Mouse (Mus musculus) hindbrain, postnatal 0 days (tissue): Measurements from ENCODE around the gene Ppil6. TPM values are rescaled to one million over a fixed set of nuclear protein-coding genes. Genes with fewer than 3 reads are reported as not detected.

Experiments used
- ATAC-seq: fragments of 200-750 bp; cut with Nextera tagmentation; 2 replicates; pipeline ENCODE4 v1.8.0; 2017; ENCODE audit warnings: mild to moderate bottlenecking, moderate TSS enrichment, moderate library complexity
- DNase-seq: peaks from one replicate; pipeline ENCODE4 v3.0.0-alpha.2; 2015; ENCODE audit warnings: low spot score
- H3K27ac ChIP-seq: fragments of 300-500 bp; sonication (generic); 2 replicates; pipeline ENCODE4 v1.5.1; 2014; ENCODE audit warnings: mild to moderate bottlenecking
- H3K27me3 ChIP-seq: fragments of 300-500 bp; sonication (generic); 2 replicates; pipeline ENCODE4 v1.6.1; 2014; ENCODE audit warnings: low read length, mixed read lengths; ENCODE audit not compliant: insufficient read depth
- H3K36me3 ChIP-seq: fragments of 300-500 bp; sonication (generic); 2 replicates; pipeline ENCODE4 v1.6.1; 2014; ENCODE audit warnings: low read length, mixed read lengths; ENCODE audit not compliant: insufficient read depth
- H3K4me1 ChIP-seq: fragments of 300-500 bp; sonication (generic); 2 replicates; pipeline ENCODE4 v1.6.1; 2014; ENCODE audit warnings: antibody characterized with exemption, low read length, mixed read lengths; ENCODE audit not compliant: insufficient read depth
- H3K4me2 ChIP-seq: fragments of 300-500 bp; sonication (generic); 2 replicates; pipeline ENCODE4 v1.6.1; 2014; ENCODE audit warnings: low read depth, mild to moderate bottlenecking, low read length, moderate library complexity, mixed read lengths
- H3K4me3 ChIP-seq: fragments of 300-500 bp; sonication (generic); 2 replicates; pipeline ENCODE4 v1.5.1; 2014; ENCODE audit warnings: low read length
- H3K9ac ChIP-seq: fragments of 300-500 bp; sonication (generic); replicated peaks from 2 replicates; pipeline ENCODE4 v1.6.1; 2014; ENCODE audit warnings: mild to moderate bottlenecking, low read length, moderate library complexity, mixed read lengths
- H3K9me3 ChIP-seq: fragments of 300-500 bp; sonication (generic); 2 replicates; pipeline ENCODE4 v1.6.1; 2016; ENCODE audit warnings: low read length, mixed read lengths
- CTCF ChIP-seq: IDR thresholded peaks from 2 replicates; pipeline ENCODE4 v1.5.1; 2016; ENCODE audit warnings: antibody characterized with exemption, control low read depth, low read depth
- WGBS: fragments of 180-500 bp; shearing (Covaris S2); extraction: QIAGEN DNeasy Blood & Tissue Kit; methylation state at CpG from one replicate; pipeline ENCODE4 v1.1.7; 2014; 5-methylcytosine and 5-hydroxymethylcytosine counted together
- polyA plus RNA-seq: library from polyadenylated mRNA; unstranded; fragments of >200 nt; fragmentation: Nextera tagmentation; extraction: Ambion mirVana; gene quantifications from 2 replicates; pipeline ENCODE4 v1.2.1, GENCODE M21; 2015
- total RNA-seq: library from RNA; depleted of rRNA; stranded (reverse); fragments of >200 nt; gene quantifications from 2 replicates; pipeline ENCODE4 v1.2.3, GENCODE M21; 2014; rRNA removed

Ppil6 gene
- total and polyA plus RNA-seq, 2 experiments from 2014 or later, result 1.8 to 6.5 TPM

GRCm38 (mm10) chr10:41550711-41551110 lies 60.5 kb downstream of the Ppil6 start:
- DNase-seq (no peak), ATAC-seq (no peak)
- Histone ChIP-seq H3K9ac (no peak overlapping the region), H3K4me2 (no peak overlapping the region), H3K36me3 (no peaks in the 10 kb centered on the region), H3K9me3 (0 out of 2 replicates have a peak, but pooled peaks cover 4% of the 10 kb centered on the region), H3K27me3 (no peaks in the 10 kb centered on the region), H3K4me1 (no peaks in the 10 kb centered on the region), H3K27ac (no peak overlapping the region), H3K4me3 (no peak overlapping the region)
- TF ChIP-seq CTCF, result no peak
- WGBS, result 86% methylated on average over 7 of the region's 7 CpGs

GRCm38 (mm10) chr10:41552319-41552718 lies 62.1 kb downstream of the Ppil6 start:
- WGBS, result 32% methylated on average over 3 of the region's 3 CpGs
- ATAC-seq, result no peak
- no peak for DNase-seq
- Histone ChIP-seq H3K4me2 (no peak overlapping the region), H3K27ac (no peak overlapping the region), H3K4me1 (no peaks in the 10 kb centered on the region), H3K9ac (no peak overlapping the region), H3K9me3 (0 out of 2 replicates have a peak, but pooled peaks cover 4% of the 10 kb centered on the region), H3K27me3 (no peaks in the 10 kb centered on the region), H3K36me3 (no peaks in the 10 kb centered on the region), H3K4me3 (no peak overlapping the region)
- TF ChIP-seq CTCF, result no peak

DNA sequence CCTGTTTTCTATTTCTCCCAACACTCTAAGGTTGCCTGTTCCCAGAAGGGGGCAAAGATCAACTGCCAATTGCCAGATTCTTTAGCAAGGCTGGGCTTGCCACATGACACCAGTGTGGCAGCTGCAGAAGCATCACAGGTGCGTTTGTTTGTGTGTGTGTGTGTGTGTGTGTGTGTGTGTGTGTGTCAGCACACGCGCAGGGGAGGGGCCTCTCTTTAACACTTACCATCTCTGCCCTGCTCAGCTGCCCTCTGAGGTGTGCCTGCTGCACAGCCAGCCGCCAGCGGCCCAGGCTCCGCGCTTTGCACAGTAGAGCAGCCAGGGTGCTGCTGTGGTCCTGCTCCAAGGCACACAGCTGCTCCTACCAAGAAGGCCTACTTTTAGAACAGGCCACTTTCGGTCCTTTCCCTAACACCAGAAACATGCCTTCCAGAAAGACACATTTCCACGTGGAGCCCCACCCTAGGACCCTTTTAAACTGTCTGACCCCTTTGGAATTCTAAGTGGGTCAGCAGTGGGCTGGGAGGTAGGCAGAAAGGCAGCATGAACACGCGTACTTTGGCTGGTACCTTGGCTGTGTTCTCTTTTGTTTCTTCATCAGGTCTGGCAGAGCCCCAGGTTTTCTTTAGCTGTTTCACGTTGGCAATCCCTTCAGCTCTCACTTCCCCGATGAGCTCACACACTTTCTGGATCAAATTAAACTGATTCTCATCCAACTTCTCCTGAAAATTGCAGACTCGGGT lies 62.8 kb downstream of the Ppil6 start:
- DNase-seq, result peak; percentile 28
- Histone ChIP-seq H3K9ac (no peak overlapping the region), H3K27me3 (no peaks in the 10 kb centered on the region), H3K27ac (peak overlapping the region; percentile 32; the same call in 1 of the 2 replicates), H3K9me3 (0 out of 2 replicates have a peak, but pooled peaks cover 4% of the 10 kb centered on the region), H3K4me1 (no peaks in the 10 kb centered on the region), H3K4me2 (no peak overlapping the region), H3K4me3 (no peak overlapping the region), H3K36me3 (no peaks in the 10 kb centered on the region)
- WGBS, result 34% methylated on average over 14 of the region's 14 CpGs
- peak; percentile 68 for ATAC-seq
- TF ChIP-seq CTCF, result no peak

GRCm38 (mm10) chr10:41553711-41554110 lies 63.5 kb downstream of the Ppil6 start:
- Histone ChIP-seq H3K27ac (no peak overlapping the region), H3K36me3 (no peaks in the 10 kb centered on the region), H3K4me3 (no peak overlapping the region), H3K4me2 (no peak overlapping the region), H3K9ac (no peak overlapping the region), H3K9me3 (0 out of 2 replicates have a peak, but pooled peaks cover 4% of the 10 kb centered on the region), H3K4me1 (no peaks in the 10 kb centered on the region), H3K27me3 (no peaks in the 10 kb centered on the region)
- ATAC-seq, result 0 out of 2 replicates have a peak, but pooled peaks have one; percentile 43
- DNase-seq, result no peak
- no peak for TF ChIP-seq CTCF
- WGBS, result 64% methylated on average over 4 of the region's 4 CpGs

DNA sequence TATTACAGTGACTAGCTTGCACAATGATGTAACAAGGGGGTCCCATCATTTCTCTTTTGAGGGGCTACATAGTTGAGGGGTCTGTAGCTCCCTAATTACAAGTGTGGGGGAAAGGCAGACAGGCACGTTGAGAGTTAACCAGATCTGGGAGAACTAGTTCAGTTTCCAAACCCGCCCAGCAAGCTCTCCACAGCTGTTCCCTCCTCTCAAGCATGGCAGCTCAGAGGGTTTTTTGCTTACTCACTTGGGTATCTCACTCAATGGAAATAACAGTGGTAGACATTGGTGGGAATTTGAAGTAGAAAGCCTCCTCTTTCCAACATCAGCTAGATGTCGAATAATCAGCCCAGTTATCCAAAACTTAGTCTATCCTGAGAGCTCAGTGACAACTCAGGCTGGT lies 64.8 kb downstream of the Ppil6 start:
- Histone ChIP-seq H3K9me3 (no peaks in the 10 kb centered on the region), H3K36me3 (no peaks in the 10 kb centered on the region), H3K4me3 (no peak overlapping the region), H3K9ac (no peak overlapping the region), H3K27ac (no peak overlapping the region), H3K27me3 (no peaks in the 10 kb centered on the region), H3K4me1 (no peaks in the 10 kb centered on the region), H3K4me2 (no peak overlapping the region)
- TF ChIP-seq CTCF, result no peak
- WGBS, result 81% methylated on average over 3 of the region's 3 CpGs
- no peak for ATAC-seq
- no peak for DNase-seq

DNA sequence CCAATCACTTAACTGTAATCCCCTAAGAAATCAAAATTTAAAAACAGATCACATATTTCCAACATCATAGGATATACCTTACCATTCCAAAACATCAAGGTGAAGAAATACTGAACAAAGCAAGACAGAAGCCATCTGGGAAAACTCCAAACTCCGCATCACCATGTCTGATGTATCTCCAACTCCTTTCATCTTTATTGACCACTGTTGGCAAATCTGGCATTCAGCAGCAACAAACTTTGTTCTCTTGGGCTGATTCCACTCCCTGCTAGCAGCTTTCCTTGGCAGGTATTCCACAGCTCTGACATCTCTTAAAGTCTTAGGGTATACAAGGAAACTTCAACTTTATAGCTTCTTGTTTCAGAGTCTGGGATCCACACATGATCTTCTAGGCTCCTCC lies 68.2 kb downstream of the Ppil6 start:
- WGBS, result 90% methylated on average over 1 of the region's 1 CpGs
- Histone ChIP-seq H3K4me1 (no peaks in the 10 kb centered on the region), H3K27ac (no peak overlapping the region)

DNA sequence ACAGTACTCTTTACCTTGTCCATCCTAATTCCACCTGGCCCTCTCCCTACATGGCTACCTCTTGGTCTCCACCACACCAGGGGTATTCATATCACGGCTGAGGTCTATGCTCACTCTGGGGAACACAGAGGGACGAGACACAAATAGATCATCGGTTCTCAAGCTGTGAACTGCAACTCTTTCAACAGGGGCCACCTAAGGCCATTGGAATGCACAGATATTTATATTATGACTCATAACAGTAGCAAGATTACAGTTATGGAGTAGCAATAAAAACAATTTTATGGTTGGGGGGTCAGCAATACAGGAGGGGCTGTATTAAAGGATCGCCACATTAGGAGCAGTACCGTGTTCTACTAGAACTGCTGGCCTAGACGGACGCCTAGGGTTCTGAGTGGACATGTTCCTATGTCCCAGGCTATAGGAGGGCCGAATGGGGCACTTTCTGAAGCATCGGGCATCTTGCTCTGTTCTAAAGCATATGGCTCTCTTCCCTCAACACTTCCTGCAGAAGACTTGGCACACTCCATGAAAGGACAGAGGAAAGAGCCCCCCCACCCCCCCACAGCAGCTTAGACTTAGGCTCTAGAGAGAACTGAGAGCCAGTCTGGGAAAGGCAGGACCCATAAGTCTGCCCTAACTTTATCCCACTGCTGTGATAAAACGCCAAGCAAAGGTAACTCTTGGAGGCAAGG lies 71.6 kb downstream of the Ppil6 start:
- Histone ChIP-seq H3K9me3 (no peaks in the 10 kb centered on the region), H3K9ac (no peak overlapping the region), H3K27me3 (no peaks in the 10 kb centered on the region), H3K36me3 (no peaks in the 10 kb centered on the region), H3K27ac (no peak overlapping the region), H3K4me2 (no peak overlapping the region), H3K4me1 (no peaks in the 10 kb centered on the region), H3K4me3 (no peak overlapping the region)
- 89% methylated on average over 10 of the region's 10 CpGs for WGBS
- DNase-seq, result no peak
- no peak for ATAC-seq
- TF ChIP-seq CTCF, result no peak

More for the DNA sequence above, 68.2 kb downstream of the Ppil6 start:
- no peak overlapping the region for H3K4me3 ChIP-seq
- no peaks in the 10 kb centered on the region for H3K36me3 ChIP-seq
- H3K4me2 ChIP-seq, result no peak overlapping the region
- DNase-seq (no peak), ATAC-seq (no peak)
- TF ChIP-seq CTCF, result no peak
- H3K9me3 ChIP-seq, result no peaks in the 10 kb centered on the region
- no peaks in the 10 kb centered on the region for H3K27me3 ChIP-seq
- H3K9ac ChIP-seq, result no peak overlapping the region

Other genes with a start within 250 kb of the Ppil6 start
- gene Fig4, start 187.2 kb upstream of the Ppil6 start, total RNA-seq, result 29.7 and 30.4 TPM in 2 replicates
- 29.9 and 32.6 TPM in 2 replicates for gene Fig4, start 187.2 kb upstream of the Ppil6 start, polyA plus RNA-seq
- 0.18 and 0.21 TPM in 2 replicates for gene Ak9, start 186.5 kb upstream of the Ppil6 start, total RNA-seq
- gene Ak9, start 186.5 kb upstream of the Ppil6 start, polyA plus RNA-seq, result 0.25 and 0.39 TPM in 2 replicates
- 19.8 and 21.0 TPM in 2 replicates for gene Zbtb24, start 40.1 kb upstream of the Ppil6 start, total RNA-seq
- gene Zbtb24, start 40.1 kb upstream of the Ppil6 start, polyA plus RNA-seq, result 14.3 and 16.6 TPM in 2 replicates
- gene Mical1, start 14.1 kb upstream of the Ppil6 start, total RNA-seq, result 27.9 and 53.5 TPM in 2 replicates
- gene Mical1, start 14.1 kb upstream of the Ppil6 start, polyA plus RNA-seq, result 22.2 and 23.6 TPM in 2 replicates
- gene Smpd2, start 70 bp upstream of the Ppil6 start, total RNA-seq, result 48.0 and 74.5 TPM in 2 replicates
- 50.5 and 52.3 TPM in 2 replicates for gene Smpd2, start 70 bp upstream of the Ppil6 start, polyA plus RNA-seq
- 31.3 and 35.7 TPM in 2 replicates for gene Cd164, start 29.0 kb downstream of the Ppil6 start, total RNA-seq
- gene Cd164, start 29.0 kb downstream of the Ppil6 start, polyA plus RNA-seq, result 61.8 and 61.9 TPM in 2 replicates
- gene Ccdc162, start 226.2 kb downstream of the Ppil6 start, total RNA-seq, result 1.9 and 3.3 TPM in 2 replicates
- gene Ccdc162, start 226.2 kb downstream of the Ppil6 start, polyA plus RNA-seq, result 1.9 and 2.1 TPM in 2 replicates